Mouse (Mus musculus) testis, adult 2 months (tissue): ENCODE measurements around the gene Shld2.

Experiments
- CTCF ChIP-seq: fragments of 200-500 bp; IDR thresholded peaks from 2 replicates; pipeline ENCODE4 v1.5.1; 2012; ENCODE audit warnings: low read depth, mild to moderate bottlenecking, inconsistent platforms, low read length, moderate library complexity; ENCODE audit not compliant: control insufficient read depth, insufficient read depth, insufficient replicate concordance
- POLR2A ChIP-seq: fragments of 200-500 bp; IDR thresholded peaks from 2 replicates; pipeline ENCODE4 v1.6.1; 2012; ENCODE audit warnings: low read depth, mild to moderate bottlenecking, inconsistent platforms, low read length, moderate library complexity; ENCODE audit not compliant: control insufficient read depth

GRCm38 (mm10) chr14:34274141-34274540 is 36.2 kb downstream of the Shld2 start:
- no peak for TF ChIP-seq CTCF
- TF ChIP-seq POLR2A: no peak
